Mouse (Mus musculus) left cerebral cortex, adult 18-20 months (tissue): ENCODE data around the gene Pnpla7. TPM values are rescaled to one million over a fixed set of nuclear protein-coding genes. Genes with fewer than 3 reads are reported as not detected.
A peak's percentile ranks its signal among the peaks of the same experiment; 100 is the strongest.

Experiments used
- DNase-seq, 2 experiments: peaks; one replicate each; pipeline ENCODE4 v3.0.0; 2021 to 2022; ENCODE audit warnings: low spot score in 2 of 2, mixed read lengths in 1 of 2
- microRNA-seq, 2 experiments: library from miRNA; unstranded; fragments of <30 nt; microRNA quantifications; one replicate each; pipeline ENCODE4 v1.2.0; 2021
- total RNA-seq, 2 experiments: library from RNA; stranded (reverse); gene quantifications; 2 replicates each; pipeline ENCODE4 v1.2.3; 2021

Pnpla7 gene
- total RNA-seq, 2 experiments from 2014 or later: 15.6 to 19.5 TPM

- no peak for DNase-seq
Observed at GRCm38 (mm10) chr2:25065537-25065936, 89.7 kb downstream of the Pnpla7 start.

DNA sequence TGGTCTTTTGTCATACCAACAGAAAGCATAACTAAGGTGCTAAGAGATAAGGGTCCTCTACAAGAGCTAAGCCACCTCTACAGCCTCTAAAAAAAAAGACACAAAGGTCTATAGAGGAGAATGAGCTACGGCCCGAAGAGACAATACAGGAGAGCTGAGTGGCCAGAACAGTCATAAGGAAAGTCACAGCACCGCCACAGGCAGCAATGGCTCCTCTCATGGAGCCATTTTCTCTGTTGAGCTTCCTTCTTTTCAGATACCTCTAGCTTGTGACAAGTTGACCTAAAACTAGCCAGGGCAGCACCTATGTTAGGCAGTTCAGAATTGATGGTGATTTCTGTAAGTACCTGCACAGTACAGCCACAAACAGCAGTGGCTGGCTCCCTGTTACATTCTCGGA lies 90.7 kb downstream of the Pnpla7 start:
- DNase-seq: no peak

DNA sequence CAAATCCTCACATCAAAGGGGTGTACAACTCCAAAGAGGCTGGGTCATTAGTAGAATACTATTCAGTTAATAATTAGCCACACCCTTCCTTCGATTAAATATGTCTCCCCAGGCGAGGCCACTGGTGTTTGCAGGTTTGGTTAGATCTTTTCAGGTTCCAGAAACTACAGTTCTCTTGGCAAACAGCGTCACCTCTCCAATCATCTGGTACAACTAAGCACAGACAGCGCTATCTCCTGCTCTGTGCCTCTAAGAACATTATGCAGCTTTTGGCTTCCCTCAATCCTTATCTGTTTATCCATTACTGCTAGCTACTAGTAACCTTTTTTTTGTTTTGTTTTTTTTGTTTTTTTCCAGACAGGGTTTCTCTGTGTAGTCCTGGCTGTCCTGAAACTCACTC lies 93.7 kb downstream of the Pnpla7 start:
- DNase-seq: no peak

- DNase-seq: no peak
Observed at GRCm38 (mm10) chr2:25072398-25072797, 96.6 kb downstream of the Pnpla7 start.

GRCm38 (mm10) chr2:25075506-25075905 lies 99.7 kb downstream of the Pnpla7 start:
- no peak for DNase-seq

DNA sequence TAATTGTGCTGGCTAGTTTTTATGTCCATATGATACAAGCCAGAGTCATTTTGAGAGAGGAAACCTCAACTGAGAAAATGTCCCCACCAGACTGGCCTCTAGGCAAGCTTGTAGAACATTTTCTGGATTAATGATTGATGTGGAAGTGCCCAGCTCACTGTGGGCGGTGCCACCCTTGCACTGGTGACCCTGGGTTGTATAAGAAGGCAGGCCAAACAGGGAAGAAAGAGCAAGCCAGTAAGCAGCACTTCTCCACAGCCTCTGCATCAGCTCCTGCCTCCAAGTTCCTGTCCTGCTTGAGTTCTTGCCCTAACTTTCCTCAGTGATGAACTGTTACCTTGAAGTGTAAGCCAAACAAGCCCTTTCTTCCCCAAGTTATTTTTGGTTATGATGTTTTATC lies 103.1 kb downstream of the Pnpla7 start:
- no peak for DNase-seq

DNA sequence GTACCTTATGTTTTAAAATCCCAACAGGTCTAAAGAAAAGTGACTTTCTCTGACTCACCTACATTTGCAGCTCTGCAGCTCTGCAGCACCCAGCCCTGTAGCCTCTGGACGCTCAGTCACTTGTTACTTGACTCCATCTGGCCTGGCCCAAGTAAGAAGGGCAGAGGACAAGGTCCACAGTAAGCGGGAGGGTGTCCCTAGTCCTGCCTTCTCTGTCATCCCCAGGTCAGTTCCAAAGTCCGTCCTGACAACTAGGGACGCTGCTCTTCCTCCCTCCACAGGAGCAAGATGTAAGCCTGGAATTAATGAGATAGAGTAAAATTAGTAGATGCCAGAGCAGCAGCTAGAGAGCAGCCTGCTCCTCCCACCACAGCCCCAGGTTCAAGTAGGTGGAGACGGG lies 104.2 kb downstream of the Pnpla7 start, which contains the start of gene Entpd8:
Gene Entpd8, plus strand, starts transcription at position 229 of the 400 bp plus-strand sequence.
- no peak for DNase-seq

DNA sequence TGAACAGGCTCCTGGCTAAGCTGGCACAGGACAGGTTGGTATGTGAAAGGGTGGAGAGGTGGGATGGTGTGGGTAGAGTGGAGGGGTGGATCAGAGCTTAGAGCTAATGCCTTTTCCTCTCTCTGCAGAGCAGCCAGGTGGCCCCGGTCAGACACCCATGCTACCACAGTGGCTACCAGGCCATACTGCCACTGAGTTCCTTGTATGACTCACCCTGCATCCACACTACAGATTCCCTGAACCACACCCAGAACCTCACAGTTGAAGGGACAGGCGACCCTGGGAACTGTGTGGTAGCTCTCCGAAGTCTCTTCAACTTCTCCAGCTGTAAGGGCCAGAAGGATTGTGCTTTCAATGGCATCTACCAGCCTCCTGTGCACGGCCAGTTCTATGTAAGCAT lies 107.9 kb downstream of the Pnpla7 start:
- no peak for DNase-seq

DNA sequence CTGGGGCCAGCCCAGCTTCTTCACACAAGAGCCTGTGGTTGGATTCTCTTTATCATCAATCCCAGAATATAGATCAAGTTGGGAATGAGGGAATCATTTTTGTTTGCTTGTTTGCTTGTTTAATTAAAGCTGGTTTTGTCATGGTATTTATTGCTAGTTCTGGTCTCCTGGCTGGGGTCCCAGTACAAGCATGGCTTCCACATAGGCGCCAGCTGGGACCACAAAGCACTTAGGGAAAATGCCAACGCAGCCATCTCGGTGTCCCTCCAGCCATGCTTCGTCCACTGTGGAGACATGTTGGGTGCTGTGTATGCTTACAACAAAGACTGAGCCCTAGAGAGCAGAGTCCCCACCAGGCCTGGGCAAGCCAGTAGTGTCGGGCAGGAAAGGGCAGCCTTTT lies 109.7 kb downstream of the Pnpla7 start:
- no peak for DNase-seq

- DNase-seq: no peak
Observed at GRCm38 (mm10) chr2:25087842-25088241, 112.0 kb downstream of the Pnpla7 start.

- no peak for DNase-seq
Observed at GRCm38 (mm10) chr2:25088636-25089035, 112.8 kb downstream of the Pnpla7 start.

- DNase-seq: no peak
Observed at GRCm38 (mm10) chr2:25094785-25095108, 118.9 kb downstream of the Pnpla7 start.

GRCm38 (mm10) chr2:25095109-25095850 lies 119.4 kb downstream of the Pnpla7 start, which contains the start of gene Noxa1:
Gene Noxa1, minus strand, starts transcription at chr2:25095149.
- DNase-seq: no peak

- DNase-seq: no peak
Observed at GRCm38 (mm10) chr2:25098005-25098615, 122.3 kb downstream of the Pnpla7 start.

DNA sequence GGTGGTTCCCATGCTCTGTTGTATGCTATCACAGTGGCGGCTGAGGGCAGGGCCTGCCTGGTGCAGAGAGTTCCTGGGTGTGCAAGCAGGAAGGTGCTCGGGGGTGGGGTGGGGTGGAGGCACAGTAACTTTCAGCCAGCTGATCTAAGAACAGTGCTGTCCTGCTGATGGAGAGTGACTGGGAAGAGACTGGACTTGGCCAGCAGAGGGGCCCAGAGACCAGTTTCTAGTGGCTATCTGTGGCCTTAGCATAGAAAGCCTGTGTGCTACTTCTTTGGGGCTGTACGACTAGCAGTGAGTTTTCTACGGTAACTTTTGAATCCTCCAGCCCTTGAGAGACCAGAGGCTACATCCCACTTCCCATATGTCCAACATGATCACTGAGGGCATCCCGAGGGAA lies 123.1 kb downstream of the Pnpla7 start:
- peak in 1 of 2 experiments; percentile 25 for DNase-seq

GRCm38 (mm10) chr2:25099703-25100102 lies 123.9 kb downstream of the Pnpla7 start:
- DNase-seq: no peak

Small RNA genes within 50 kb of the gene (microRNA-seq; reads per million reads assigned to microRNA genes)
- gene Gm22875: 0 reads per million in 2 experiments
- gene Gm24328: 0 reads per million in 2 experiments
- 0 to 0.50 reads per million in 2 experiments for gene Mir7664

Other genes starting within 250 kb of the Pnpla7 start
- gene Cacna1b, start 212.9 kb upstream of the Pnpla7 start, total RNA-seq: 10 to 100 TPM; 75.6 to 83.3 TPM
- 10 to 100 TPM; 46.7 to 49.8 TPM for gene Ehmt1, start 56.4 kb upstream of the Pnpla7 start, total RNA-seq
- gene Arrdc1, start 40.8 kb upstream of the Pnpla7 start, total RNA-seq: 10 to 100 TPM; 14.1 to 15.3 TPM
- 10 to 100 TPM; 40.0 to 41.6 TPM for gene Zmynd19, start 26.2 kb upstream of the Pnpla7 start, total RNA-seq
- gene Dph7, start 13.6 kb upstream of the Pnpla7 start, total RNA-seq: 10 to 100 TPM; 24.8 to 32.6 TPM
- 10 to 100 TPM; 77.8 to 85.6 TPM for gene Mrpl41, start 935 bp upstream of the Pnpla7 start, total RNA-seq
- gene Nsmf, start 78.3 kb downstream of the Pnpla7 start, total RNA-seq: 100 to 1,000 TPM; 435 to 452 TPM
- not detected for gene Entpd8, start 104.3 kb downstream of the Pnpla7 start, total RNA-seq
- not detected for gene Noxa1, start 119.1 kb downstream of the Pnpla7 start, total RNA-seq
- 10 to 100 TPM; 19.2 to 23.9 TPM for gene Nrarp, start 204.7 kb downstream of the Pnpla7 start, total RNA-seq
- 1 to 10 TPM; 2.2 to 2.5 TPM for gene Tor4a, start 220.9 kb downstream of the Pnpla7 start, total RNA-seq
- gene Nelfb, start 235.5 kb downstream of the Pnpla7 start, total RNA-seq: 10 to 100 TPM; 62.1 to 68.6 TPM
- under 1 TPM; 0.37 to 0.40 TPM for gene Stpg3, start 238.6 kb downstream of the Pnpla7 start, total RNA-seq
- gene Fam166a, start 242.7 kb downstream of the Pnpla7 start, total RNA-seq: not detected
- gene Tubb4b, start 248.7 kb downstream of the Pnpla7 start, total RNA-seq: 100 to 1,000 TPM; 358 to 360 TPM